Mouse (Mus musculus) common myeloid progenitor, adult 5-6 weeks (primary cell): ENCODE data around the gene Cdh13. TPM values are rescaled to one million over a fixed set of nuclear protein-coding genes. Genes with fewer than 3 reads are reported as not detected.

Experiments
- ATAC-seq: replicated peaks from 2 replicates; pipeline ENCODE4 v1.8.0; 2016; ENCODE audit warnings: low read depth, mild to moderate bottlenecking, moderate TSS enrichment, inconsistent platforms; ENCODE audit not compliant: poor library complexity, severe bottlenecking
- total RNA-seq: library from RNA; stranded (forward); fragments of 200-1000, 187-1606 nt; gene quantifications from 2 replicates; pipeline ENCODE4 v1.2.3, GENCODE M21; 2017

Cdh13 gene
- total RNA-seq, 1 experiment from 2014 or later = not detected

GRCm38 (mm10) chr8:119128266-119128665, 844.7 kb downstream of the Cdh13 start:
- ATAC-seq = no peak

GRCm38 (mm10) chr8:119156454-119156921, 873.0 kb downstream of the Cdh13 start:
- ATAC-seq = no peak

DNA sequence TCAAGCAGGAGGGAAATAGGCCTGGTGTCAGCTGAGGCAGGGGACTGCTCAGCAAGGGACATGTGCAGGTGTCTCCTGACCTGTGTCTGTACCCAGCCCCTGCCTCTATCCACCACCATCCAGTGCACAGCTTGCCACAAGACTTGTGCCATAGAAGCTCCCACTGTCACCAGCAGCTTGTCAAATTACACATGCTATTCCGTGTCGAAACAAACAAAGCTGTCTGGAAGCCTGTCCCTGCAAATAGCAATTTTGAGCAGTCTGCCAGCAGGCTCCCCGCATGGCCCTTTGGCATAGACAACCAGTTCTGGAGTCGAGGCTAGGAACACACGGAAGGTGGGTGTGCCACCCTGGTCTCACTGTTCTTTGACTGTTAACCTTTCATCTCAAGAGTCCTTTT, 875.1 kb downstream of the Cdh13 start:
- ATAC-seq = no peak

GRCm38 (mm10) chr8:119159794-119160193, 876.3 kb downstream of the Cdh13 start:
- no peak for ATAC-seq

DNA sequence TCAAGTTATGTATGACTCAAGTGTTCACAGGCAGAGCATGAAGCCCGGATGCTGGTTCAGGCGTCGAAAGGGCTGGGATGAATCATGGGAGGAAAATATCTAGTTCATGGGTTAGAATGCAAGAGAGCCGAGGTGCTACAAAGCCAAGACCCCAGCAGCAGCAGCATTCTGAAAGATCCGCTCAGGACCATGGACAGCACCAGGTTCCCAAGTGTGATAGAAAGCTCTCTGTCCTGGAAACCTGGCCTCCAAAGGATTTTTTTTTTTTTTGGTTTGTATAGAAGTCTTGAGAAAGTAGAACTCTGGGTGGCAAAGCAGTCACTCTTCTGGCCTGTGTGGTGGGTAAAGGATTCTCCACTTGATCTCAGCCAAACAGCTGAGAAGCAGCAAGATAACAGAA, 880.5 kb downstream of the Cdh13 start:
- no peak for ATAC-seq

- no peak for ATAC-seq
Observed at GRCm38 (mm10) chr8:119177226-119177935, 893.8 kb downstream of the Cdh13 start.

GRCm38 (mm10) chr8:119180626-119181025, 897.1 kb downstream of the Cdh13 start:
- ATAC-seq = no peak

DNA sequence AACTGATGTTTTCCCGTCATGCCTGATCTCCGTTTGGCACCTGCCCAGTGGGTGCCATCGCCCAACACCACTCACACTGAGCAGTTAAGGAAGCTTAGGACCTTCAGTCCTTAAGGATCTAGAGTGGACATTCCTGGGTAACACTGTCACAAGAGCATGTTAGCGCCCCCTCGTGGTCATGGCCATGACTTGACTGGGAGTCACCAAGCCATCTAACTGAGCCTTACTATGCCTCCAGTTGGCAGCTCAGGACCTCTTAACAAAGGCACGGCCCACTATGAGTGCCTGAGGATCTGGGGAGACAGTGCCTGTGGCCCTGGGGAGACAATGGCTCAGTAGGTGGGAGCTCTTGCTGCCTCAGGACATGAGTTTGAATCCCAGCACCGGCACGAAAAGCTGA, 912.2 kb downstream of the Cdh13 start:
- ATAC-seq = 0 out of 2 replicates have a peak, but pooled peaks have one; percentile 39

DNA sequence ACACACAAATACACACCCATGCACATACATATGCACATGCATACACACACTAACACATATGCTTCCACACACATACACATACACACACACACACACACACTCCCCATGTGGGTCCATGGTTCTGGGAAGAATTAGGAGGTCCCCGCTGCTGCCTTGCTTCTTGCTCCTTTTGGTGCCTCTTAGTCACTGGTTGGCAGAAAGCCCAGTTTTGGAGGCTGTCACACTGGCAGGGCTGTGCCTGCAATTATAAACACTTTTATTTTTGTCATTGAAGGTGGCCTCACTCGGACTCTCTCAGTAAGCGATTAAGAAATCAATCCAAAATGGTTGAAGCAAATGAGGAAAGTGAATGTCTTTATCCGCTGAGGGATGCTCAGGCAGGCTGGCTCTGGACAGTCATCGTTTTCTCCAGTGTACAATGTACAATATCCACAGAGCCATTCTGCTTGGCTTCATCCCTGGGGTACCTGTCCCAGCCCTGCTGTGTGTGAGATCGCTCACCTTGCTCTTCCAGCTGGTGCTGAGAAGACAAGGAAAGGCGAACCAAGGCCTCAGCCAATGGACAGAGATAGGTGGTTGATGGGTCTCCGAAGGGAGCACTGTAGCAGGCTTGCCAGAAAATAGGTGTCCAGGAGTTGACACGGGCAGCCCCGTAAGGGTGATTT, 913.1 kb downstream of the Cdh13 start:
- ATAC-seq = no peak

GRCm38 (mm10) chr8:119208567-119208966, 925.0 kb downstream of the Cdh13 start:
- ATAC-seq = no peak

DNA sequence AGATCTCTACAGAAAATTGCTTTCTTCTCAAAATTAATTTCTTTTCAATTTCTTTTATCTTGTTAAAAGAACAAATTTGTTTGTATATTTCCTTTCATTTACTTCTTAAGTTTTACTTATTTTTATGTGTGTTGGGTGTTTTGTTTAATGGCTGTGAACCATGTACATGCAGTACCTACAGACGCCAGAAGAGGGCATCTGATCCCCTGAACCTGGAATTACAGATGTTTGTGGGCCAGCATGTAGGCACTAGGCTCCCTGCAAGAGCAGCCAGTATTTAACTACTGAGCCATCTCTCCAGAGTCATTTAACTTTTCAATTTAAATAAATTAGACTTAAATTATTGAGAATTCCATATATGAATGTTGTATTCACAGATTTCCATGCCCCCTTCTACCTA, 941.0 kb downstream of the Cdh13 start:
- ATAC-seq = peak; percentile 54; the same call in 1 of the 2 replicates

GRCm38 (mm10) chr8:119245181-119245580, 961.6 kb downstream of the Cdh13 start:
- ATAC-seq = no peak

DNA sequence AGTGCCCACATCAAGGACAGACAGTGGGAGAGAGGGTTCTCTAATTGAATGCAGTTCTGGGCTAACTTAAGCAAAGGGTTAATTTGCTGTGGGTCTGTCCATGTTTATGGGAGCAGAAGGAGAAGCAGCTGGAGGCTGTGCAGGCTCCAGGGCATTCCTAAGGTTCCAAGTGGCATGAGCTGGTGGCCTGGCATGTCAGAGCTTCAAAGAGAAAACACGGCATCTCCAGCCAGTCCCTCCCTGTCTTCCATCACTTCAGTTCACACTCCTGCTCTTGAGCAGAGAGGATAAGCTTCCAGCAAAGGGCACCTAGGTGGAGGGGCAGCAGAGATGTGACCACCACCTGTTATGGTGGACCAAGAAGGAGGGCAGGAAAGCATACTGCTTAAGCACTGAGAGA, 962.1 kb downstream of the Cdh13 start:
- ATAC-seq = no peak

- ATAC-seq = no peak
Observed at GRCm38 (mm10) chr8:119254358-119254757, 970.8 kb downstream of the Cdh13 start.

DNA sequence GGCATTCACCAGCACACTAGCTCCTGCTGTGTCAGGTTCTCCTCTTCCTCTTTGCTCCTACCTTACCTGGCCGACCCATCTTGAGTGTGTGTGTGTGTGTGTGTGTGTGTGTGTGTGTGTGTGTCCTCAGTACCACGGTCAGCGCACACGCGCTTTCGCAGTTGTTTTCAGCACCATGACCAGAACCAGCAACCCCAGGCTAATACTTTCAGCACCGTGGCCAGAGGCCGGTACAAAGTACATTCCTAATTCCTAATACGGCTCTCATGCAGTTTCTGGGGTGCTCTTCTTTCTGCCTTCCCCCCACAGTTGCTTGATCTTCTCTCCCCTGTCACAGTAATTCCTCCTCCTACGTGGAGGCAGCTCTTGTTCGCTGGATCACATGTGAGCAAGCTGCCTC, 975.1 kb downstream of the Cdh13 start:
- ATAC-seq = no peak

DNA sequence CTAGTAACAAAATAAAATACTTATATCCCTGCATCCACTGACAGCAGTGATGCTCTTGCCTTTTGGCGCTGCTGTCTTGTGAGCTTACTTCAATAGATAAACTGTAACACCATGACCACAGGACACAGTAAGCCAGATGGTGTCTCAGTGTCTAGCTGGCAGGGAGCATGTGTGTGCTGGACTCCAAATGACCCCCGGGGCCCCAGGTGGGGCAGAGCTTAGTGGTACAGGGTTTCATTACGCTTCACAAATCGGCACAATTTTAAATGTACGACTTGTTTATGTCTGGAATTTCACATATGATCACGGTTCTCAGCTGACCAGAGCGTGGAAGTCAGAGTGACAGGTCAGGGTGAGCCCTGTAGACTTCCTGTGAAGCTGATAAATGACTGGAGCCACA, 980.2 kb downstream of the Cdh13 start:
- ATAC-seq = no peak

- no peak for ATAC-seq
Observed at GRCm38 (mm10) chr8:119266304-119266703, 982.8 kb downstream of the Cdh13 start.

- no peak for ATAC-seq
Observed at GRCm38 (mm10) chr8:119269576-119269975, 986.0 kb downstream of the Cdh13 start.

- ATAC-seq = no peak
Observed at GRCm38 (mm10) chr8:119270371-119270770, 986.8 kb downstream of the Cdh13 start.

DNA sequence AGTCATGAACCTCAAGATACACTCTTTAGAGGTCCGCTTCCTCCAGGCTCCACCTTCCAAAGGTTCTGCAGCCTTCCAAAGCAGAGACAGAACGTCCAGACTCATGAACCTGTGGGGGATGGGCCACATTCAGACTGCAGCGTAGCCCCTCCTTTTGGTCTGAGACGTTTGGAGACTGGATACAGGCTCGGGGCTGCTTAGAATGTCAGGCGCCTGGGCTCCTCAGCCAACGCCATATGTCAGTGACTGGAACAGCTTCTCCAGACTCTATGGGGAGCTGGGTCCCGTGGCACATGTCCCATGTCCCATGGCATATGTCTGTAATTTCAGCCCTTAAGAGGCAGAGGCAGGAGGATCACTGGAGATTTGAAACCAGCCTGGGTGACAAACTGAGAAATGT, 989.4 kb downstream of the Cdh13 start:
- no peak for ATAC-seq

GRCm38 (mm10) chr8:119275442-119275841, 991.9 kb downstream of the Cdh13 start:
- ATAC-seq = no peak

- ATAC-seq = no peak
Observed at GRCm38 (mm10) chr8:119277047-119277451, 993.5 kb downstream of the Cdh13 start.
